Mouse (Mus musculus) R1 (cell line): ENCODE results near the gene Tmem221.

Experiments used
- DNase-seq: peaks from one replicate; pipeline ENCODE4 v3.0.0-alpha.2; 2018; ENCODE audit warnings: low read depth, low spot score

Gene Tmem221

DNA sequence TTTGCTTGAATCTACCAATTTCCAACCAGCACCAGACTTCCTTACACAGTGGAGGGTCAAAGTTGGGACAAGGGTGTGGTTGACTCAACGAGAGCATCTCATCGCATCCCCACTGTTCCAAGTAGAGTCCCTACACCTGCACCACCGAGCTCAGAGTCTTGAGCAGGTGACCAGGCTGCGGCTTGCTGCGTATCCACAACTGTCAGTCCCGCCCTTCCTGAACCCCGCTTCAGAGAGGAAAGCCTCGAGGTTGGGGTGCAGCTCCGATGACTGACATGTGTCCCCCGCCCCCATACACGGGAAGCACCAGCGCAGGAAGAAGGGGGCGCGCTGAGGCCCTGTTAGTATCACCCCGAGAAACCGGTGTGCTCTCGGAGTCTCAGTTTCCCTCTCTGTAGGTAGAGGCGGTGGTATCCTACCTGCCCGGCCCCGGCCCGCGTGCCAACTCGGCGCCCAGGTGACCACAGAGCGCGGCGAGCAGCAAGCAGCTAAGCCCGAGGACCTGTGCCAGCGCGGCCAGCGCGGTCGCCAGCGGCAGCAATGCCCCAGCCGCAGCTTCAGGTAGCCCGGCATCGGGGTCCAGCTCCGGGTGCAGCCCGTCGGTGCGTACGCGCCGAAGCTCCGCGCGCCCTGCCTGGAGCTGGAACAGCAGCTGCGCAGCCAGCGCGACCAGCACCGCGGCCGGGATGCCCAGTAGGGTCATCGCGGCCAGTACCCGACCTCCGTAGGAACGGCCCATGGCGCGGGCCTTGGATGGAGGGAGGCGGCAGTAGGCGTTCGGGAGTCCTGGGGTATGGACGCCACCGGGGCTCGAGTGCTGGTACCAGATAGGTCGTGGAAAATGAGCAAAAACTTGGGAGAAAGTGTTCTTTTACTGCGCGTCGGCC is at the start of gene Tmem221:
Tmem221 (minus strand) TSS at position 801 of the 887 bp plus-strand sequence.
- peak; percentile 30 for DNase-seq

- no peak for DNase-seq
Observed at GRCm38 (mm10) chr8:71604021-71604420, 45.4 kb upstream of the Tmem221 start.

- peak; percentile 95 for DNase-seq
Observed at GRCm38 (mm10) chr8:71602666-71603334, 44.1 kb upstream of the Tmem221 start.

- peak; percentile 67 for DNase-seq
Observed at GRCm38 (mm10) chr8:71601939-71602665, 43.4 kb upstream of the Tmem221 start.

- no peak for DNase-seq
Observed at GRCm38 (mm10) chr8:71598841-71599240, 40.2 kb upstream of the Tmem221 start.

DNA sequence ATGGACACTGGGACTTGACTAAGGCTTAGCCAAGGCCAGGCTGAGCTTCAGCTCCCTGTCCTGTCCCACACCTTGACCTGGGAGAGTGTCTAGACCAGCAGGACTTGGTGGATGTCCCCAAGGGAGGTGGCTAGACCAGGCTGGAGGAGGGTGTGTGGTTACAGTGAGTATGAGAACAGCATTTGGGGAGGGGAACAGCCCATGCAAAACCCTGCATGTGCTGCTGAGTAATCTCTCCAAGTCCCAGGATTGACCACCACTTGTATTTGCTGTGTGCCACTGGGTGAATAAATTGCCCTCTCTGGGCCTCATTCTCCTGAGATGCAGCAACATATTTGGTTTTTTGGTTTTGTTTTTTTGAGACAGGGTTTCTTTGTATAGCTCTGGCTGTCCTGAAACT is 39.7 kb upstream of the Tmem221 start:
- no peak for DNase-seq

- DNase-seq = no peak
Observed at GRCm38 (mm10) chr8:71597451-71597850, 38.8 kb upstream of the Tmem221 start, which contains the start of gene Fam129c. Gene Fam129c (plus strand): TSS chr8:71597648.

DNA sequence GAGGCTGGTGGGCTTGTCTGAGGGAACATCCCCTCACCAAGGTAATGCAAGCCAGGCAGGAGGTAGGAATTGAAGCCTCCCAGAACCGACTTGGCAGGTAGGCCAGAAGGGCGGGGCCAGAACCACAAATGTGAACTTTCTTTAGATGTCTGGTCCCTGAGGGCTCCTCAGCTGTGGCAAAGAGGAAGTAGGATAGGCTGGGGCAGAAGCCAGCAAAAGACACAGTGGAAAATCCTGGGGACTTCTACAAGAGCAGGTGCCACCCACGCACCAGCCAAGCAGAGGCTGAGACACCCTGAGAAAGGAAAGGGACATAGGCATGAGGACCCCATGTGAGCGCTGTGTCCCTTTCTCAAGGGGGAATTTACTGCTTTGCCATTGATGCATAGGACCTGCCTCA is 38.1 kb upstream of the Tmem221 start:
- no peak for DNase-seq

DNA sequence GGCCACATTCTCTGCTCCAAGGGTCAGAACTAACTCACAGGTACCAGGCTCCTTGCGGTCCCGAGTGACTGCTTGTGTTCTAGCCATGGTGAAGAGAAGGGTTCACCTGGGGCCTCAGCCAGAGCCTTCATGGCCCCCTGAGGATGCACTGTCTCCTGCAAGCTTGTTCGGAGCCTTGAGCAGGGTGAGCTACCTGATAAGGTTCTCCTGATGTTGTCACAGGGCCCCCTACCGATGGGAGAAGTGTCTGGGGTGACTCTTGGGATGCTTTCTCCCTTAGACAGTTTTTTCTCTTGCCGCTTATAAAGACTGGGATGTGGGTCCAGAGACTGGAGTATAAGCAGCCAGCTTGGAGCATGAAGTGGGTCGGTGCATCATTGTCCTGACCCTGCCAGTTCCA is 37.7 kb upstream of the Tmem221 start:
- DNase-seq = no peak

- DNase-seq = peak; percentile 82
Observed at GRCm38 (mm10) chr8:71595862-71596261, 37.2 kb upstream of the Tmem221 start.

- no peak for DNase-seq
Observed at GRCm38 (mm10) chr8:71594324-71594722, 35.7 kb upstream of the Tmem221 start.

- no peak for DNase-seq
Observed at GRCm38 (mm10) chr8:71593556-71594323, 35.1 kb upstream of the Tmem221 start.

DNA sequence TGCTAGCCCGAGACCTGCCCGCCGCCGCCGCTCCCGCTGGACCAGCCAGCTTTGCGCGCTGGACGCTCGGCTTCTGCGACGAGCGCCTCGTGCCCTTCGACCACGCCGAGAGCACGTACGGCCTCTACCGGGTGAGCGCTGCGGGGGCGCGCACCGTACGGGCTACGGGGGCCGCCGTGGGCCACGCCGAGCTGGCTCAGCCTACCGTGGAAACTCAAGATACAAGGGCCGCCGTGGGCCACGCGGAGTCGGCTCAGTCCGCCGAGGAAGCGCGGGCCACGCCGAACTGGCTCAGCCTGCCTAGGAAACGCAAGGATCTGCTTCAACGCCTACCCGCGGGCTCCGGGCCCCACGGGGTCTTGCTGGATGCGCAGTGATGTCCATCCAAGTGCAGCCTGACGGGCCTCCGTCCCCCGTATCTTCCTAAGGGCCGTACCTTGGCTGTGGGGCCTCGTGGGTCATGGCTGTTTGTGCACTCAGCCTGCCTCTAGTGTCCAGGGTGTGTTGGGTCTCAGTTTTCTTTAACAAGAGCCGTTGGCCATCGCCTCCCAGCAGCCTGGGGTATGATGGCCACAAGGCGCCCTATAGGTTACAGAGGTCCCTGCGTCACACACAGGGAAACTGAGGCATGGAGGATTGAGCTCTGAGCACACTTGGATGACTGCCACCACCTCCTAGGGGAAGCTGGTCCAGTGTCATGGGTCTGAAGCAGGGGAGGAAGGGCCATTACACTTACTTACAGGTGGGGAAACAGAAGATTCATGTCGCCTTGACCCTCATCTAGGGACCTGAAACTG is 33.9 kb upstream of the Tmem221 start:
- DNase-seq = peak; percentile 45

DNA sequence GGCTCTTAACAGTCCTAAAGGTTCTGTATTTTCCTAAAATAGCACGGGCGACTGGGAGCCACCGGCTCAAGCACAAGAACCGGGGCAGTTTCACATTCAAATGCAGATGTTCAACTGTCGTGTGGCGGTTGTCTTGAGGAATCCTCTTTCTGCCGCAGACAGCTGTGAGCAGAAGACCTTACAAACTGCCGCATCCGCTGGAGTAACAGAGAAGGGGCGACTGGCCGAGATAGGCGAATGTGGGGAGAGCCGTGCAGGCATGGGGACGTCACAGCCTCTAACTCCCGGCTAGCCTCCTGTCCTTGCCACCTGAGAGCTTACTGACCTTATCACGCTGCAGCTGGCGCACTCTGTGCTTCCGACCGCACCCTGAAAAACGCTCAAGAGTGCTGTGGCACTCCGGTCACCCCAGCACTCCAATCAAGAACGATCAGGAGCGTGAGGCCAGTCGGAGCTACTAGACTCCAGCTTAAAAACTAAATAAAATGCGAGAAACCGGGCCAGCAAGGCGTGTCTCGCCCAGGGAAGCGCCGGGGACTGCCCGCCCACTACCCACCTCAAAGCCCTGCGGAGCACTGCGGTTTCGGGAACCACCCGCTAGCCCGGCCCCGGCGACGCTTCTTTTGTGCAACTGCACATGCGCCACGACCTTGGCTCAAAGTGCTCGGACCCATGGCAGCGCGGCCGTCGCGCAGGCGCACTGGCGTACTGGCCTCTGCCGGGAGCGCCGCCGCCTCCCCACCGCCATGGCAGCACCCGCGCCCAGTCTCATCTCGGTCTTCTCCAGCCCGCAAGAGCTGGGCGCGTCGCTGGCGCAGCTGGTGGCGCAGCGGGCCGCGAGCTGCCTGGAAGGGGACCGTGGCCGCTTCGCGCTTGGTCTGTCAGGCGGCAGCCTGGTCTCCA is 33.1 kb upstream of the Tmem221 start, which contains the start of gene Pgls:
Pgls (plus strand) TSS at position 706 of the 903 bp plus-strand sequence.
- peak; percentile 95 for DNase-seq

DNA sequence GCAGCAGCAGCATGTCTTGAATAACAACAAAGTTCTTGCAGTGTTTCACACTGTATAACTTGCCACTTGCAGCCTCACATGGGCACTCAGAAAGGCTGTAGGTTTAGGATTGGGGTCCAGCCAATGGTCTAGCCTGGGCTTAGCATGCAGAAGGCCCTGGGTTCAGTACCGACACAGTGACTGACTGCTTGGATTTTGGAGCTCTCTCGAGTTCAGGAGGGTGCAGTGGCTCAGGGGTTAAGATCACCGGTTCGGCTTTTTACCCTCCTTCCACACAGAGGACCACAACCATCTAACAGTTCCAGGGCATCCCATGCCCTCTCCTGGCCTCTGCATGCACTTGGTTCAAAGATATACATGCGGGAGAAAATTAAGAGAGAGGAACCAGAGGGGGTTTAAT is 32.3 kb upstream of the Tmem221 start:
- DNase-seq = no peak

DNA sequence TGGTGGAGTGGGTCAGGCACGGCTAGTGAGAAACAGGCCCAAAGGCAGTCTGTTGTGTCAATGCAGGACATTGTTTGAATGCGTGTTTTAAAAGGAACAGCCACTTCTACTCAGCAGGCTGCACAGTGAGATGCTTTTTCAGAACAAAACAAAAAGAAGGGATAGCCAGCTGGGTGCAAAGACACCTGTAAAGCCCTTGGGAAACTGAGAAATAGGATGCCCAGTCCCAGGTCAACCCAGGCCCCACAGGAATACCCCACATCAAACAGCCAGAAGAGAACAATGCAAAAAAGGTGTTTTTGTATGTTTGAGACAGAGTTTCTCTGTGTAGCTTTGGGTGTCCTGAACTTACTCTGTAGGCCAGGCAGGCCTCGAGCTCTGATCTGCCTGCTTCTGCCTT is 30.1 kb upstream of the Tmem221 start:
- DNase-seq = no peak

- DNase-seq = peak; percentile 77
Observed at GRCm38 (mm10) chr8:71586891-71587290, 28.2 kb upstream of the Tmem221 start.

DNA sequence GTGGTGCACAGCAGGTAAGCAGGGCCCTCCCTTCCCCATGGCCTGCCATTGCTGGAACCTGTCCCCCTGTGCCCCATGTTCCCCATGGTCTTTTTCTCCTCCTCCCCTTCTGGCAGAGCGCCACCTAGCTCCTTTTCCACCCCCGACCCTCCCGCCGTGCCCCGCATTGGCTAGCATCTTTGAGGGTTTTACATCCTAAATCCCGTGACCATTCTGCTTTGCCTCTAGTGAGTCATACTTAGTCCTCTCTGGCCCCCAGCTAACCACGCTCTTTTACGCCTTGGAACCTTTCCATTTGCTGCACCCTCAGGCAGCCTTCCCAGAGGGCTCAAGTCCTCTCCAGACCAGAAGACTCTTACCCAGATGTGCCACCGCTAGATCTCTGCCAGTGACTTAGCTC is 21.5 kb upstream of the Tmem221 start:
- DNase-seq = no peak

- no peak for DNase-seq
Observed at GRCm38 (mm10) chr8:71579476-71579875, 20.8 kb upstream of the Tmem221 start.
